Mouse (Mus musculus): ENCODE measurements around the gene Coq10a. TPM values are rescaled to one million over a fixed set of nuclear protein-coding genes. Genes with fewer than 3 reads are reported as not detected.

Gene Coq10a
- polyA plus RNA-seq, 1 experiment from 2014 or later, result 37.6 TPM

DNA sequence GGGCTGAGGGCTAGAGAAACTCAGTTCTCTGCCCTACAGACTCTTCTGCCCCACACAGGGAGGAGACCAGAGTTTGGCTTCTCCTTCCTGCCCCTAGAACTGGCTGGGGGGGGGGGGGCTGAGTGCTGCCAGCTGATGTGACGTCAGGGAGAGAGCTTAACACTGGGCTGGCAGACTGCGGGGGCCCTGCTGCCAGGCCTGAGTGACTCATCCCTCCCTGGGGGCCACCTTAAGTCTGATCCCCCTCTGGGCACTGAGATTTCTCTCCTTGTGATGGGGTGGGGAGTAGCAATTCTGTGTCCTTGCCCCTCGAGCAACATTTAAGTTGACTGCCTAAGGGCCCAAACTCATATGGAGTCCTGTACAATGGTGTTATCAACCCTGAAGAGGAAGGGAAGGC is 9.7 kb upstream of the Coq10a start:
- WGBS, result 58% methylated on average over 3 of the region's 3 CpGs
- H3K9me3 ChIP-seq, result no peaks in the 10 kb centered on the region
- peak overlapping the region; percentile 97; the same call in 1 of the 2 replicates for H3K27ac ChIP-seq
- peak overlapping the region; percentile 63 for H3K4me2 ChIP-seq
- H3K4me1 ChIP-seq (replicated peaks), result peaks cover 29% of the 10 kb centered on the region
- H3K9ac ChIP-seq, result peak overlapping the region; percentile 100
- no peaks in the 10 kb centered on the region for H3K27me3 ChIP-seq
- peaks cover 52% of the 10 kb centered on the region for H3K36me3 ChIP-seq
- H3K4me3 ChIP-seq, result peak overlapping the region; percentile 96
- no peak for ATAC-seq (ENCODE audit: low FRiP score)

DNA sequence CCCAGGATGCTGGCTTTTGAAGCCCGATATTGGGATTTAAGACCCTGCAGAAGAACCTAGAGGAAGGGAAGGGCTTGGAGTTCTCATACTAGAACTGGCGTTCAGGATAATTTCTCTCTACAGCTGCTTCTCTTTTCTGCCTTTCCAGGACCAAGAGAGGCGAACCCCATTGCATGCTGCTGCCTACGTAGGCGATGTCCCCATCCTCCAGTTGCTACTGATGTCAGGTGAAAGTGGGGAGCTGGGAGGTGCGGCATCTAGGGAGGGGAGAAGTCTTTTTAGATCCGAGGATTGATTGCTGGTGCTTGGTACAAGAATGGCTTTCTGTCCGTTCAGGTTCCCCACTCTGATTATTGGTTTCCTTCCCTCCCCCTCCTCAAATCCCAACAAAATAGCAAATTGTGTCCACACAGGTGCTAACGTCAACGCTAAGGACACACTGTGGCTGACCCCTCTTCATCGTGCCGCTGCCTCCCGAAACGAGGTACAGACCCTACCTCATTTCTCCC is 9.2 kb upstream of the Coq10a start:
- H3K4me2 ChIP-seq, result peak overlapping the region; percentile 63
- H3K36me3 ChIP-seq, result peaks cover 47% of the 10 kb centered on the region
- WGBS, result 54% methylated on average over 14 of the region's 14 CpGs
- H3K27me3 ChIP-seq, result no peaks in the 10 kb centered on the region
- H3K4me3 ChIP-seq, result peak overlapping the region; percentile 96
- no peaks in the 10 kb centered on the region for H3K9me3 ChIP-seq
- no peak for ATAC-seq (ENCODE audit: low FRiP score)
- peak overlapping the region; percentile 100 for H3K9ac ChIP-seq
- H3K27ac ChIP-seq, result peak overlapping the region; percentile 97
- H3K4me1 ChIP-seq (replicated peaks), result peaks cover 29% of the 10 kb centered on the region

DNA sequence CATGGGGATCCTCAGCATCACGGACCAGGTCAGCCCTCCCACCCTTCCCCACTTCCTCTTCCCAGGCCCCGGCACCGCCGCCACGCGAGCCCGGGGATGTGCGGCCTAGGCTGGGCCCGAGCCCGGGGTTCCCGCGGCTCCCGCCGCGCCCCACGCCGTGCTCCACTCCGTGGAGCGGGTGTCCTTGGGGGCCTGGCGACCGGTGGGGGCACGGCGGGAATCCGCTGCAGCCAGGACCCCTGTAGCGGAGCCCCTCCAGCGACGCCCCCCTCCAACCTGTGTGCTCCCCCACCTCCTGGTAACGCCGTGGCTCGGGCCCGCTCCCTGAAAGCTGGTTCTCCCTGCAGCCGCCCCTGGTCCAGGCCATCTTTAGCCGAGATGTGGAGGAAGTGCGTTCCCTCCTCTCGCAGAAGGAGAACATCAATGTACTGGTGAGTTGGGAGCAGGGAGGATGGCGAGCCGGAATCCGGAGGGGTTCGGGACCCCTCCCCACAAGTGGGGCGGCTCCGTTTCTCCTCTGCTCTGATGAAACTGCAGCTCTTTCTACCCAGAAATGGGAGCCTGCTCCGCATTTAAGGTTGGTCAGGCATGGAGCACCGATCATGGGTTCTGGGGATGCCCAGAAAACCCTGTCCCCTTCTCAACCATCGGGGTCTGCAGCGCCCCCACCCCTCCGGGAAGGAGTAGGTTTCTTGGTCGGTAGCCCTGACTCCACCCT is 8.6 kb upstream of the Coq10a start:
- H3K36me3 ChIP-seq, result peaks cover 41% of the 10 kb centered on the region
- H3K4me3 ChIP-seq, result peak overlapping the region; percentile 96
- peak; percentile 76 for ATAC-seq (ENCODE audit: low FRiP score)
- H3K27ac ChIP-seq, result peak overlapping the region; percentile 97
- 0% methylated on average over 38 of the region's 47 CpGs for WGBS
- H3K9ac ChIP-seq, result peak overlapping the region; percentile 100
- H3K4me2 ChIP-seq, result peak overlapping the region; percentile 63
- no peaks in the 10 kb centered on the region for H3K9me3 ChIP-seq
- H3K27me3 ChIP-seq, result no peaks in the 10 kb centered on the region
- peaks cover 29% of the 10 kb centered on the region for H3K4me1 ChIP-seq (replicated peaks)

DNA sequence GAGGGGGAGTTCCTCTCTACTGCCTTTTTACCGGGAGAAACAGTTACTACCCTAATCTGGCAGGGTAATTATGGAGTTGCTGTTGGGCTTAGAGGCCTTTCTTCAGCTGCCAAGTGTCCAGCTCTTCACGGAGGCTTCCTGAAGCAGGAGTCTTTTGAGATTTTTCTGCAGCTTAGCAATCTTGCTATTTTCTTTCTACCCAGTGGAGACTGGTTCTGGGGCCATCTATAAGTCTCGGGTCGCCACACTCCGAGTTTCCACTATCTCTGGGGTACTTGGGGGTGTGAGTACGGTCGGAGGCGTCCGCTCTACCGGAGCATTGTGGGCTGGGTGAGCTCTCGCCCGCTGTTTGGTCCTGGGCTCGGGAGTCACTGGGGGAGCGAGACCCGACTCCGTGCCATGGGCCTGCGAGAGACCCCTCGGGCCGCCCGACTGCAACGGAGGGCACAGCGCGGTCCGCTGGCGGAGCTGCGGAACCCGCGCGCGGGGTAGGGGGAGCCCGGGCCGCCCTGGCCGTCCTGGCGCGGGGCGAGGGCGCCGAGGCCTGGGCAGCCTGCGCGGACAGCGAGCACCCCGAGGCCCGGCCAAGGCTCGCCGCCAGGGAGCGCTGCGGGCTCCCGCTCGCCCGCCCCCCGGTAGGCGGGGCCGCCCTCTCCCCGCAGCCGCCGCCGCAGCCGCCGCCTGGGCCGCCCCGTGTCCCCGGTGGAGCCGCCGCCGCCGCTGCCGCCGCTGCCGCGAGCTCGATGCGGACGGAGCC is 7.8 kb upstream of the Coq10a start, which contains the start of gene Ankrd52:
Ankrd52 (plus strand) TSS at position 661 of the 757 bp plus-strand sequence.
- Histone ChIP-seq H3K4me3 (peak within 1 kb of the TSS; percentile 96), H3K27me3 (no peaks in the 10 kb centered on the region), H3K36me3 (peaks cover 34% of the 10 kb centered on the region), H3K27ac (peak within 1 kb of the TSS; percentile 97), H3K9me3 (no peaks in the 10 kb centered on the region), H3K4me1 (replicated peaks) (peaks cover 29% of the 10 kb centered on the region), H3K4me2 (peak within 1 kb of the TSS; percentile 63), H3K9ac (peak within 1 kb of the TSS; percentile 100)
- 0% methylated on average over 33 of the region's 73 CpGs for whole genome bisulfite sequencing
- ATAC-seq (ENCODE audit: low FRiP score), result peak; percentile 92

DNA sequence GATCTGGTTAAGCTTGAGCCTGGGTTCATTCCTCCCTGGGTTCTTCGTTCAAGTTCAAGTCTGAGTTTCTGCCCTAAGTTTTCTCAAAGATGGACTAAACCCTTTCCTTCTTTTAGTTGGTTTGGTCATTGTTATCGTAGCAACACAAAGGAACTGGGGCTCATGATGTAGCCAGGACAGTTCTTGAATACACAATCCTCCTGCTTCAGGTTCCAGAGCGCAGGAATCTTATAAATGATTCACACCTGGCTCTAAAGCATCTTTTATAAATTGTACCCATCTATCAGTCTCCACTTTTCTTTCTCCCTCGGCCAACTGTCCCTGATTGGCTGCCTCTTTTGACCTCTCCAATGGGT is 7.3 kb upstream of the Coq10a start:
- Histone ChIP-seq H3K27me3 (no peaks in the 10 kb centered on the region), H3K4me2 (peak overlapping the region; percentile 63), H3K9ac (peak overlapping the region; percentile 100), H3K9me3 (no peaks in the 10 kb centered on the region), H3K27ac (peak overlapping the region; percentile 97), H3K4me1 (replicated peaks) (peaks cover 29% of the 10 kb centered on the region), H3K4me3 (peak overlapping the region; percentile 96), H3K36me3 (peaks cover 28% of the 10 kb centered on the region)
- ATAC-seq (ENCODE audit: low FRiP score), result no peak
- 45% methylated on average over 4 of the region's 4 CpGs for WGBS

DNA sequence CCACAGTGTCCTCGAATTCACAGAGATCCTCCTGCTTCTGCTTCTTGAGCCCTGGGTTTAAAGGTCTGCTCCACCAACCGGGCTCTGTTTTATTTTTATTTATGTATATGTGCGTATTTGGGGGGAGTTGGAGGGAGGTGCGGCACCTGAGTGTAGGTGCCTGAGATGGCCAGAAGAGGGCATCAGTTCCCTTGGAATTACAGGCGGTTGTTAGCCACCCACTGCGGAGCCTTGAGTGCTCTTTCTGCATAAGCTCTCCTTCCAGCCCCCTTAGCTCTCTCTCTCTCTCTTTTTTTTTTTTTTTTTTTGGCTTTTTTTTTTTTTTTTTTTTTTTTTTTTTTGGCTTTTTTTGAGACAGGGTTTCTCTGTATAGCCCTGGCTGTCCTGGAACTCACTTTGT is 5.6 kb upstream of the Coq10a start:
- Histone ChIP-seq H3K4me3 (no peak overlapping the region), H3K36me3 (peaks cover 11% of the 10 kb centered on the region), H3K9me3 (no peaks in the 10 kb centered on the region), H3K4me1 (replicated peaks) (peaks cover 32% of the 10 kb centered on the region), H3K9ac (no peak overlapping the region), H3K4me2 (no peak overlapping the region), H3K27me3 (no peaks in the 10 kb centered on the region), H3K27ac (no peak overlapping the region)
- ATAC-seq (ENCODE audit: low FRiP score), result no peak
- WGBS, result 78% methylated on average over 6 of the region's 6 CpGs

DNA sequence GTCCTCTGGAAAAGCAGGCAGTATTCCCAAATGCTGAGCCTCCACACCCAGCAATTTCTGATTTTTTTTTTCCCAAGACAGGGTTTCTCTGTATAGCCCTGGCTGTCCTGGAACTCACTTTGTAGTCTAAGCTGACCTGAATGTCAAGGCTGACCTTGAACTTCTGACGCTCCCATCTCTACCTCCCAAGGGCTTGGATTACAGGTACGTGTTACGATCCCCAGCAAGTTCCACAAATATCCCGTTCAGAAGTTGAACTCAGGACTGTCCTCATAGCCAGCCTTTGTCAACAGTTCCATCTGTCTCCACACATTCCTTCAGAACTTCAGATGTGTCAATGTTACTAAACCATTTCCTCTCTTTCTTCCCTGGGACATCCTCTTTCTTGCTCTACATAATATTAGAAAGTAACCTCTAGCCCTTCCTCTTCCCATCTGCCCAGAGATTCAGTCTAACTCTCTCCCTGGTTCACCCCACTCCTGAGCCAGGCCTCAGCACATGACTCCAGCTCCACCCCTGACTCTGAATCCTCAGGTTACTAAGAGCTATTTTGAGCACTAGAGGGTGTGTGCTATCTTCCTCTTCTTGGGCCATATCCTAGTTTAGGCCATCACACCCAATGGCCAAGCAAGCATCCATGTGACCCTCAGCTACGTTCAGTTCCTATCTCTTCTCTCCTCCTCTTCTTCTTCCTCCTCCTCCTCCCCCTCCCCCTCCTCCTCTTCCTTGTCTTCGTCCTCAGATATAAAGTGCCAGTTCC is 4.4 kb upstream of the Coq10a start:
- H3K4me2 ChIP-seq, result no peak overlapping the region
- no peaks in the 10 kb centered on the region for H3K9me3 ChIP-seq
- no peak overlapping the region for H3K9ac ChIP-seq
- peaks cover 23% of the 10 kb centered on the region for H3K4me1 ChIP-seq (replicated peaks)
- H3K27ac ChIP-seq, result no peak overlapping the region
- no peaks in the 10 kb centered on the region for H3K27me3 ChIP-seq
- H3K36me3 ChIP-seq, result 0 out of 2 replicates have a peak, but pooled peaks cover under 1% of the 10 kb centered on the region
- no peak overlapping the region for H3K4me3 ChIP-seq
- ATAC-seq (ENCODE audit: low FRiP score), result no peak
- WGBS, result 84% methylated on average over 6 of the region's 6 CpGs

DNA sequence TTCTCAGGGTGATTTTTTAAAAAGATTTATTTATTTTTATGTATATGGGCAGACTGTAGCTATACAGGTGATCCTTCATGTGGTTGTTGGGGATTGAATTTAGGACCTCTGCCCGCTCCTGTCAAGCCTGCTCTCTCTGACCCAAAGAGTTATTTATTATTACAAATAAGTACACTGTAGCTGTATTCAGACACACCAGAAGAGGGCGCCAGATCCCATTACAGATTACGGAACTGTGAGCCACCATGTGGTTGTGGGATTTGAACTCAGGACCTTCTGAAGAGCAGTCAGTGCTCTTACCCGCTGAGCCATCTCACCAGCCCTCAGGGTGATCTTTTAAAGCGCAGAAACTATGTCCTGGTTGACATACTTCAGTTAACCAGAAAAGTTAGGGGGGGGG is 3.3 kb upstream of the Coq10a start:
- H3K27me3 ChIP-seq, result no peaks in the 10 kb centered on the region

DNA sequence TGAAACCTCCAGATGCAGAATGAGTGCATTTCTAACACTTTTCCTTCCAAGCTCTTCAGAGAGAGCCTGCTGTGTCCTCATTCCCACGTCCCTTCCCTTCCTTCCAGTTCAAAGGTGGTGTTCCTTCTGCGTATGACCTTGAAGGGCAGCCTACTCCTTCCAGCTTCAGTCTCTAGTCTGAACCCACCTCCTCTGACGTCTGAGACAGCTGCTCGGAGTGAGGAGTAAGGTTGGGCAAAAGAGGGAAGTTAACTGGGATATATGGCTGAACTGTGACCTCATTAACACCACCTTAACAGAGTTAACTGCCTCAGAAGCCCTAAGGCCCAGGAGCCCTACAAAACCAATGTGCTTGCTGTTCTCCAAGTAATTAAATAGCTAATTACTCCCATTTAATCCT is 1.8 kb upstream of the Coq10a start:
- Histone ChIP-seq H3K9ac (no peak overlapping the region), H3K36me3 (peaks cover 4% of the 10 kb centered on the region; the same call in 1 of the 2 replicates), H3K4me1 (replicated peaks) (peaks cover 26% of the 10 kb centered on the region), H3K27me3 (no peaks in the 10 kb centered on the region), H3K9me3 (no peaks in the 10 kb centered on the region), H3K4me3 (no peak overlapping the region), H3K27ac (no peak overlapping the region), H3K4me2 (no peak overlapping the region)
- WGBS, result 59% methylated on average over 4 of the region's 4 CpGs
- ATAC-seq (ENCODE audit: low FRiP score), result no peak

More for the DNA sequence above, 3.3 kb upstream of the Coq10a start:
- no peaks in the 10 kb centered on the region for H3K36me3 ChIP-seq
- 89% methylated on average over 5 of the region's 5 CpGs for WGBS
- no peak overlapping the region for H3K27ac ChIP-seq
- no peak overlapping the region for H3K4me3 ChIP-seq
- no peak overlapping the region for H3K4me2 ChIP-seq
- ATAC-seq (ENCODE audit: low FRiP score), result no peak
- peaks cover 29% of the 10 kb centered on the region for H3K4me1 ChIP-seq (replicated peaks)
- H3K9me3 ChIP-seq, result no peaks in the 10 kb centered on the region
- H3K9ac ChIP-seq, result no peak overlapping the region

DNA sequence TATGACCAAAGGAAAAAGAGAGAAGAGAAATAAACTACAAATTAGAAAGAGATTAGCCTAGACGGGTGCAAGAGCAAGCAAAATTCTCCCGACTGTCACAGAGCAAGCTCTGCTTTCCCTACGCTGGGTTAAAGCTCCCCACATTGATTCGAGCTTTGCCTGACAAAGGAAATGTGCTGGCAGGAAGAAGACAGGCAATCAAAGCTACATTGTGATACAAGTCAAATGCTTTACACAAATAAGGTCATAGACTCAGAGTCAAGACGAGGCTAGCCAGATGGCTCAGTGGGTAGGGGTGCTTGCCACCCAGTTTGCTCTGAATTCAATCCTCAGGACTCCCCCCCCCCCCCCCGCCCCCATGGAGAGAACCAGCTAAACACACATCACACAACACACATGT is 1.2 kb upstream of the Coq10a start:
- Histone ChIP-seq H3K9ac (no peak overlapping the region), H3K4me1 (replicated peaks) (peaks cover 26% of the 10 kb centered on the region), H3K36me3 (peaks cover 10% of the 10 kb centered on the region), H3K27ac (no peak overlapping the region), H3K27me3 (no peaks in the 10 kb centered on the region), H3K4me3 (no peak overlapping the region), H3K4me2 (no peak overlapping the region), H3K9me3 (no peaks in the 10 kb centered on the region)
- 54% methylated on average over 6 of the region's 6 CpGs for WGBS
- no peak for ATAC-seq (ENCODE audit: low FRiP score)

DNA sequence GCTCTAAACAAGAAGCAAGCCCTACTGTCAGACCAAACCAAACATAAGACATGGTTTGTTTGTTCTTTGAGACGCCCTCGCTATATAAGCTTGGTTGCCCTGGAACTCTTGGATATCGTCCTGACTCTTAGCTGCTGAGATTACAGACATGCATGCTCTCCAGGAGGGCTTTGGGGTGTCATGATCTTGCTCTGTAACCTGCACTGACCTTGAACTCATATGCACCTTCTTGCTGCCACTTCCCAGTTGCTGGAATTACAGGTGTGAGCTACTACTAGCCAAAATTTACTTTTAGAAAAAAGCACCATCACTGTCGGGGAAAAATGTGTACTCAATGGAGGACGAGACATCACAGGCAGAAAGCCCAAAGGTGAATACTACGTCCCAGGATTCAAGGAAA is 802 bp upstream of the Coq10a start:
- 79% methylated on average over 6 of the region's 6 CpGs for WGBS

DNA sequence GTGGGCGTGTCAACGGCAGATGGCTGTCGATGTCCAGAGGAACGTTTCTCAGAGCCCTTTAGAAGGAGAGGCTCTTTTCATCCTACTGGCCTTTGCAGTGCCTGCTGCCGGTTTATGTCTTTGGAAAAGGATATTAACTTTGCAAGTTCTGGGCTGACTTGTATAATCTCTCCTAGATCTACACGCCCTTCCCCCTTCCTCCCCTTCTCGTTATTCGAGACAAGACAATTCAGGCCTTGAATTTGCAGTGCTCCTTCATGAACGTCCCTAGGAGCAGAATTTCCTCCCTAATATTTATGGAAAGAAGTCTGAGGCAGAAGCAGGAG is 384 bp upstream of the Coq10a start:
- H3K9ac ChIP-seq, result peak overlapping the region; percentile 86
- no peaks in the 10 kb centered on the region for H3K27me3 ChIP-seq
- H3K4me1 ChIP-seq (replicated peaks), result peaks cover 26% of the 10 kb centered on the region
- peaks cover 16% of the 10 kb centered on the region for H3K36me3 ChIP-seq
- H3K4me2 ChIP-seq, result peak overlapping the region; percentile 93
- H3K27ac ChIP-seq, result peak overlapping the region; percentile 98
- no peaks in the 10 kb centered on the region for H3K9me3 ChIP-seq
- ATAC-seq (ENCODE audit: low FRiP score), result no peak
- peak overlapping the region; percentile 66 for H3K4me3 ChIP-seq
- 6% methylated on average over 9 of the region's 9 CpGs for WGBS

More for the DNA sequence above, 802 bp upstream of the Coq10a start:
- Histone ChIP-seq H3K4me1 (replicated peaks) (peaks cover 26% of the 10 kb centered on the region), H3K27ac (peak overlapping the region; percentile 98), H3K36me3 (peaks cover 12% of the 10 kb centered on the region), H3K4me3 (peak overlapping the region; percentile 66), H3K9me3 (no peaks in the 10 kb centered on the region), H3K9ac (peak overlapping the region; percentile 86; the same call in 1 of the 2 replicates), H3K27me3 (no peaks in the 10 kb centered on the region), H3K4me2 (peak overlapping the region; percentile 93)
- ATAC-seq (ENCODE audit: low FRiP score), result no peak

All from hindbrain, embryonic 13.5 days (tissue).